Mouse (Mus musculus) lung, embryonic 15.5 days (tissue): ENCODE measurements around the gene Igsf11. TPM values are rescaled to one million over a fixed set of nuclear protein-coding genes. Genes with fewer than 3 reads are reported as not detected.

Experiments used
- ATAC-seq: fragments of 200-750 bp; cut with Nextera tagmentation; 2 replicates; pipeline ENCODE4 v1.8.0; 2017; ENCODE audit warnings: moderate number of reproducible peaks, borderline replicate concordance; ENCODE audit not compliant: low FRiP score, low TSS enrichment; ENCODE audit errors: extremely low read depth
- H3K27ac ChIP-seq: fragments of 300-500 bp; sonication (generic); 2 replicates; pipeline ENCODE4 v1.5.1; 2015; ENCODE audit warnings: moderate library complexity, mild to moderate bottlenecking, inconsistent platforms
- H3K27me3 ChIP-seq: fragments of 300-500 bp; sonication (generic); 2 replicates; pipeline ENCODE4 v1.6.1; 2015; ENCODE audit warnings: inconsistent platforms
- H3K36me3 ChIP-seq: fragments of 300-500 bp; sonication (generic); 2 replicates; pipeline ENCODE4 v1.6.1; 2015; ENCODE audit warnings: inconsistent platforms
- H3K4me1 ChIP-seq: fragments of 300-500 bp; sonication (generic); 2 replicates; pipeline ENCODE4 v1.6.1; 2015; ENCODE audit warnings: inconsistent platforms
- H3K4me2 ChIP-seq: fragments of 300-500 bp; sonication (generic); 2 replicates; pipeline ENCODE4 v1.6.1; 2015; ENCODE audit warnings: inconsistent platforms, mild to moderate bottlenecking, moderate library complexity
- H3K4me3 ChIP-seq: fragments of 300-500 bp; sonication (generic); 2 replicates; pipeline ENCODE4 v1.5.1; 2015; ENCODE audit warnings: mild to moderate bottlenecking, inconsistent platforms
- H3K9ac ChIP-seq: fragments of 300-500 bp; sonication (generic); 2 replicates; pipeline ENCODE4 v1.6.1; 2015; ENCODE audit warnings: inconsistent platforms
- H3K9me3 ChIP-seq: fragments of 300-500 bp; sonication (generic); 2 replicates; pipeline ENCODE4 v1.6.1; 2016; ENCODE audit warnings: inconsistent platforms
- WGBS: fragments of 180-500 bp; shearing (Covaris S2); methylation state at CpG from one replicate; pipeline ENCODE4 v1.1.7; 2015; 5-methylcytosine and 5-hydroxymethylcytosine counted together
- polyA plus RNA-seq: library from polyadenylated mRNA; unstranded; fragments of >200 nt; fragmentation: Nextera tagmentation; extraction: Ambion mirVana; gene quantifications from 2 replicates; pipeline ENCODE4 v1.2.1, GENCODE M21; 2015

Igsf11 gene
- polyA plus RNA-seq, 1 experiment from 2014 or later: 0.19 TPM

DNA sequence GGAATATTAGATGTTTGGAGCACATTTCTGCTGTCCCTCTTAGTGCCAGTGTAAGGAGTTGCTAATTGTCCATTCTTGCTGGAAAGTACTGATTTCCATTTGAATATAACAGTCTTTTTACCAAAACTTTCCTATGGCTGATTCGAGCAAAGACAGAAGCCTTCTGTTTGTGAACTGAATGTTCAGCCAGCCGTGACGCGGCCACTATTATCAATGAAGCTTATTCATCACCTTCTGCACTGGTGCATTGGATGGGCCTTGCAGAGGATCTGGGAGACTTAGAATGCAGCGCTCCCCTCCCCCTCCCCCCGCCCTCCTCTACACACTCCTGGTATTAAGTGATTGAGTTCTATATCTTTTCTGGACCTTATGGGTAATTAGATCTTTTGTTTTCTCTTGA is 48.8 kb downstream of the Igsf11 start:
- WGBS: 75% methylated on average over 6 of the region's 6 CpGs
- H3K36me3 ChIP-seq: no peaks in the 10 kb centered on the region
- no peak for ATAC-seq
- no peak overlapping the region for H3K4me3 ChIP-seq
- no peaks in the 10 kb centered on the region for H3K9me3 ChIP-seq
- H3K9ac ChIP-seq: no peak overlapping the region
- no peaks in the 10 kb centered on the region for H3K27me3 ChIP-seq
- no peak overlapping the region for H3K27ac ChIP-seq
- no peaks in the 10 kb centered on the region for H3K4me1 ChIP-seq
- no peak overlapping the region for H3K4me2 ChIP-seq

- Histone ChIP-seq H3K27ac (no peak overlapping the region), H3K9ac (no peak overlapping the region), H3K9me3 (no peaks in the 10 kb centered on the region), H3K36me3 (no peaks in the 10 kb centered on the region), H3K4me2 (no peak overlapping the region), H3K4me1 (no peaks in the 10 kb centered on the region), H3K27me3 (no peaks in the 10 kb centered on the region), H3K4me3 (no peak overlapping the region)
- 33% methylated on average over 5 of the region's 5 CpGs for WGBS
- no peak for ATAC-seq
Observed at GRCm38 (mm10) chr16:38943706-38944550, 51.5 kb downstream of the Igsf11 start.

DNA sequence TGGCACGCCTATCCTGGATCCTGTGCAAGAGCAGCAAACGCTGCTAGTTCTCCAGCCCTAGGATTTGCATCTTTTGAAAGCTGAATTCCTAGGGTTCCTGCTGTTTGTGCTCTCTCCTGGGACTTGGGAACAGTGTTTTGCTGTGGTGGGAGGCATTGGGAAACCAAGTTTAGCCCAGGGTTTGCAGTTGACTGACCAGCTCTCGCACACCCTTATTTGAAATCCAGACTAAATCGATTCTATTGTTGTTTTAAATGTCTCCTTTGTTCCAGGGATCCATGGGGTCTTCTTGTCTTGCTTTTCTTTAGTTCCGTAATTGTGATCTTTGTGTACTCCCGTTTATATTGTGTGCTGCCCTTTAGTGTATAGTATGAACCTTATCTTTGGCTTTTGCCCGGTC is 52.6 kb downstream of the Igsf11 start:
- Histone ChIP-seq H3K27ac (no peak overlapping the region), H3K9ac (no peak overlapping the region), H3K36me3 (no peaks in the 10 kb centered on the region), H3K4me1 (no peaks in the 10 kb centered on the region), H3K4me2 (no peak overlapping the region), H3K27me3 (no peaks in the 10 kb centered on the region), H3K9me3 (no peaks in the 10 kb centered on the region), H3K4me3 (no peak overlapping the region)
- 73% methylated on average over 7 of the region's 7 CpGs for WGBS
- no peak for ATAC-seq

DNA sequence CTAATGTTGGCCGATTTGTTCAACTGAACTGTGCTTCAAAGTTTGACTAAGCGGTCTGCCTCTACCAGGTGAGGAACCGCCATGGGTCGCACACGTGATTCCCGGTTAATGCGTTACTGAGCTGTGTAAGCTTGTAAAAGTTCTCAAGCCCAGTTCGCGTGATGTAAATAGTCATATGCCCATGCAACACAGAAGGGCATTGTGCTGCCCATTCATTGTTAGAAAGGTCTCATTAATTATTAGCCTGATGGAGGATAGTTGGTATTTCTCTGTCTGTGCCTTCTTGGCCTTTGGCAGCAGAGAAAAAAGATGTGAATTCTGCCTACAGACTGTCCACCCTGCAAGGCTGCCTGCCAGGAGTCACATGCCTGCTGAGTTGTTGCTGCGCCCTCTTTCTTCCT is 53.1 kb downstream of the Igsf11 start:
- Histone ChIP-seq H3K4me3 (no peak overlapping the region), H3K27me3 (no peaks in the 10 kb centered on the region), H3K4me2 (no peak overlapping the region), H3K9me3 (no peaks in the 10 kb centered on the region), H3K9ac (no peak overlapping the region), H3K4me1 (no peaks in the 10 kb centered on the region), H3K27ac (no peak overlapping the region), H3K36me3 (no peaks in the 10 kb centered on the region)
- ATAC-seq: no peak
- 72% methylated on average over 10 of the region's 10 CpGs for WGBS

GRCm38 (mm10) chr16:38946453-38946852 is 54.0 kb downstream of the Igsf11 start:
- Histone ChIP-seq H3K9me3 (no peaks in the 10 kb centered on the region), H3K9ac (no peak overlapping the region), H3K4me2 (no peak overlapping the region), H3K27me3 (no peaks in the 10 kb centered on the region), H3K4me1 (no peaks in the 10 kb centered on the region), H3K27ac (no peak overlapping the region), H3K36me3 (no peaks in the 10 kb centered on the region), H3K4me3 (no peak overlapping the region)
- ATAC-seq: no peak
- WGBS: 62% methylated on average over 7 of the region's 7 CpGs

DNA sequence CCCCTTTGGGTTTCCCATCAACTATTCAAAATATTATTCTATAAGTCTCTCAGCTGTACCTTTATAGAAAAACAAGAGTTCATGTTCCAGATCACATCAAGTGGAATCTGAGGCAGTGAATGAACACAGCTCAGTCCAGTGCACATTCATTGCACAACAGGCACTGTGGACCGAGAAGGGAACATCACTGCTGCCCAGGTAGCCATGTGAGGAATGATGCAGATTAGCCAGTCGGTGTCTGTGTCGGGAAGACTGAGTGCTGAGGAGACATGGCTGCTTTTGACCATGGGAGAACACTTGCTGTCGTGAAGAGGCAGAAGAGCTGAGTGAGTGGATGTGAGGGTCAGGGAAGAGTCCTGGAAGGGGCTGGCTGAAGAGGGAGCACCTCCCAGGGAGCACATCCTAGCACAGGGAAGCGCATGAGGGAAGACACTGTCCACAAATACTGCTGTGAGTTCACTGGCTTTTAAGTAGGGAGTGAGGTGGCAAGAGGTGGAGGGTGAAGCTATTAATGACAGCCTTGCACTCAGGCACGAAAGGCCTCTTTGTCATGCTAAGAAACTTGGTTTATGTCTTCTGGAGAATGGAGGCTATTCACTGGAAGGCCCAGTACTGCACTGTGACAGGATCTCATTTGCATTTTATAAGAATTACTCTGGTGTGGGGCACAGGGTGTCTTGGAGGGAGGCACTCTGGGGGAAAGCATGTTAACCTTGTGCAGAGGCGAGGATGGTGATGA is 54.8 kb downstream of the Igsf11 start:
- Histone ChIP-seq H3K9ac (no peak overlapping the region), H3K4me2 (no peak overlapping the region), H3K27ac (no peak overlapping the region), H3K4me1 (no peaks in the 10 kb centered on the region), H3K9me3 (no peaks in the 10 kb centered on the region), H3K4me3 (no peak overlapping the region), H3K27me3 (no peaks in the 10 kb centered on the region), H3K36me3 (no peaks in the 10 kb centered on the region)
- ATAC-seq: no peak
- 86% methylated on average over 7 of the region's 7 CpGs for WGBS

- H3K4me2 ChIP-seq: no peak overlapping the region
- WGBS: 68% methylated on average over 5 of the region's 5 CpGs
- H3K4me3 ChIP-seq: no peak overlapping the region
- no peaks in the 10 kb centered on the region for H3K27me3 ChIP-seq
- H3K36me3 ChIP-seq: no peaks in the 10 kb centered on the region
- H3K9me3 ChIP-seq: no peaks in the 10 kb centered on the region
- no peak overlapping the region for H3K27ac ChIP-seq
- no peak overlapping the region for H3K9ac ChIP-seq
- H3K4me1 ChIP-seq: no peaks in the 10 kb centered on the region
- ATAC-seq: no peak
Observed at GRCm38 (mm10) chr16:38948441-38948840, 56.0 kb downstream of the Igsf11 start.

- Histone ChIP-seq H3K9ac (no peak overlapping the region), H3K4me2 (no peak overlapping the region), H3K27me3 (no peaks in the 10 kb centered on the region), H3K4me1 (no peaks in the 10 kb centered on the region), H3K9me3 (no peaks in the 10 kb centered on the region), H3K36me3 (no peaks in the 10 kb centered on the region), H3K27ac (no peak overlapping the region), H3K4me3 (no peak overlapping the region)
- WGBS: 90% methylated on average over 3 of the region's 3 CpGs
- ATAC-seq: no peak
Observed at GRCm38 (mm10) chr16:38952881-38953280, 60.4 kb downstream of the Igsf11 start.

DNA sequence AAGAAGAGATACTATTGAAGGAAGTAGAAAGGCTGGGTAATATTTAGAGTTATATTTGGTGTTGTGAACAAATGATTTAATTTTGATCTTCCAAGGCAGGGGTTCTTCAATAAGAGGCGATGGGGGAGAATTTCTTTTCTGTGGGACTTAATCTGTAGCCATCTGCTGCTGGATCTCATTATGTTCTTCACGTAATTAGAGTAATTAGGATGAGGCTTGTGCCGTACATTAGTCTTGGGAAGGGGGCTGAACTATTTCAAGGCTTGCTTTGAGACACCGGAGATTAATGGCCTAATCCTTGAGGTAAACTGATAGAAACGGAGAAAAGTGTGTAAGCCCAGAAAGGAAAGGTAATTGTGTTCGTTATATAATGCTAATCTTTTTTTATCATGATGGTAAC is 61.4 kb downstream of the Igsf11 start:
- ATAC-seq: no peak

GRCm38 (mm10) chr16:38954501-38955288 is 62.2 kb downstream of the Igsf11 start:
- no peak for ATAC-seq
- Histone ChIP-seq H3K4me2 (no peak overlapping the region), H3K4me1 (no peaks in the 10 kb centered on the region), H3K27ac (no peak overlapping the region), H3K27me3 (no peaks in the 10 kb centered on the region), H3K36me3 (no peaks in the 10 kb centered on the region), H3K9me3 (no peaks in the 10 kb centered on the region), H3K4me3 (no peak overlapping the region), H3K9ac (no peak overlapping the region)
- WGBS: 81% methylated on average over 16 of the region's 16 CpGs

More for the DNA sequence above, 61.4 kb downstream of the Igsf11 start:
- 81% methylated on average over 6 of the region's 6 CpGs for WGBS
- Histone ChIP-seq H3K9me3 (no peaks in the 10 kb centered on the region), H3K9ac (no peak overlapping the region), H3K36me3 (no peaks in the 10 kb centered on the region), H3K4me1 (no peaks in the 10 kb centered on the region), H3K4me3 (no peak overlapping the region), H3K27ac (no peak overlapping the region), H3K4me2 (no peak overlapping the region), H3K27me3 (no peaks in the 10 kb centered on the region)

DNA sequence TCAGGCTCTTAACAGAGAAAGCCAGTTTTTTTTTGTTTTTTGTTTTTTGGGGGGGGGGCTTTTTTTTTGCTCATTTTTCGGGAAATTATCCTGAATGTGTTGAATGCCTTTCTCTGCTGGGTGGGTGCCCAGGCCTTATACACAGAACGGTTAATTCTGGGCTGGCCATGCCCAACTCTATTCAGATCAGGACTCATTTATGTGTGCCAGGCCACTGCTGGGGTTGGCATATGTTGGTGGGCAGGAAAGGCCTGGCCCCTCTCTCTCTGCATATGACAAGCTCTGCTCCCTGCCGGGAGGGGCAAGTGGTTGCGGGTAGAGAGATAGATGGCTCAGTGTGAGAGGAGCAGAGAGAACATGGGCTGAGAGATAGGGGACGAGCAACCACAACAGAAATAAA is 62.8 kb downstream of the Igsf11 start:
- no peak overlapping the region for H3K9ac ChIP-seq
- H3K4me2 ChIP-seq: no peak overlapping the region
- no peak overlapping the region for H3K27ac ChIP-seq
- H3K36me3 ChIP-seq: no peaks in the 10 kb centered on the region
- no peaks in the 10 kb centered on the region for H3K9me3 ChIP-seq
- no peaks in the 10 kb centered on the region for H3K4me1 ChIP-seq
- ATAC-seq: no peak
- no peak overlapping the region for H3K4me3 ChIP-seq
- H3K27me3 ChIP-seq: no peaks in the 10 kb centered on the region
- 80% methylated on average over 5 of the region's 5 CpGs for WGBS

GRCm38 (mm10) chr16:38958801-38959200 is 66.3 kb downstream of the Igsf11 start:
- Histone ChIP-seq H3K4me3 (no peak overlapping the region), H3K27me3 (no peaks in the 10 kb centered on the region), H3K4me2 (no peak overlapping the region), H3K9ac (no peak overlapping the region), H3K36me3 (no peaks in the 10 kb centered on the region), H3K4me1 (no peaks in the 10 kb centered on the region), H3K27ac (no peak overlapping the region), H3K9me3 (no peaks in the 10 kb centered on the region)
- 64% methylated on average over 9 of the region's 9 CpGs for WGBS
- ATAC-seq: no peak
